Mouse (Mus musculus): ENCODE data around the gene Amz1.

Amz1 gene

GRCm38 (mm10) chr5:140798775-140799174 is 74.8 kb downstream of the Amz1 start:
- DNase-seq (ENCODE audit: extremely low read depth, low read depth, low spot score) = no peak

- DNase-seq (ENCODE audit: extremely low read depth, low read depth, low spot score) = no peak
These were observed 75.3 kb downstream of the Amz1 start for GRCm38 (mm10) chr5:140799190-140799589.

DNA sequence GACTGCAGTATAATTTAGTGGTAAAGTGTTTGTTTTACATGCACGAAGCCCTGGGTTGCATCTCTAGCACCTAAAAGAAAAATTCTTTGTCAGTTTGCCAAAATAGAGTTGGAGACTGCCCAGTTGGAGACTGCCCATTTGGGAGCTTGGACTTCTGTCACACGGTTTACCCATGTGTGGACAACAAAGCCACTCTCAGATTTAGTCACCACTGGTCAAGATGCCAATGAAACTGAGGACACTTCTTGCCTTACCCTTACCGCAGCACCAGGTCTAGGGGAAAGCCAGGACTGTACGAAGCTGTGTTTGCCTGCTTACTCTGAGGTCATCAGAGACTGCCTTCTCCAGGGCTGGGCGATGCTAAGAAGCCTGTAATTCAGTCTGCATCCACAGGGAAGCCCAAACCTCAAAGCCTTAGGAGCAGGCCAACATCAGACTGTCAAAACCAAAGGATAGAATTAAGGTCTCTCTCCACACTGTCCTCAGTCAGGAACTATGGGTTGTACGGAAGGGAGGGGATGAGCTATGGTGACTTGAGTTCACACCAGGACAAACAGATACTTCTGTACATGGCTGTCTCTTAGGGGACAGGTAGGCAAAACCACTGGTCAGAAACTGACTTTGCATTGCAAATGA is 76.5 kb downstream of the Amz1 start:
- no peak for DNase-seq (ENCODE audit: extremely low read depth, low read depth, low spot score)

DNA sequence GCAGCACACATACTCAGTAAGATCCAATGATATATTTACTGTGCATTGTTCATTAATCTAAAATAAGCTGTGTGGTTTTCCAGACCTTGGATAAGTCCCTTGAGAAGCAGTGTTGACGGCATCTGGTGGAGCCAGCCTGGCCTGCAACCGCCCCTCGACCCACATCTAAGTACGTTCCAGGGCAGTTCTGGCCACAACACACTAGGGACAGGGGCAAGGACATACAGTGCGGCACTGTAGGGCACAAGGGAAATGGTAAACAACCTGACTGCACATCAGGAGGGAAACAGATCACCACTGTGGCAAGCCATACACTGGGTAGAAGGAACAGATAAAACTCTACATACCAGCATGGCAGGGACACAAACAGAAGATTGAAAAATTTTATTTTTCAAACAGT is 77.9 kb downstream of the Amz1 start:
- no peak for DNase-seq (ENCODE audit: extremely low read depth, low read depth, low spot score)

- no peak for DNase-seq (ENCODE audit: extremely low read depth, low read depth, low spot score)
These were observed 82.3 kb downstream of the Amz1 start for GRCm38 (mm10) chr5:140806252-140806651.

- DNase-seq (ENCODE audit: extremely low read depth, low read depth, low spot score) = no peak
These were observed 83.0 kb downstream of the Amz1 start for GRCm38 (mm10) chr5:140806939-140807338.
